Mouse (Mus musculus) liver, postnatal 0 days (tissue): ENCODE results near the gene Gys1.
A peak's percentile ranks its signal among the peaks of the same experiment; 100 is the strongest.

Experiments used
- CTCF ChIP-seq: sonication (generic); IDR thresholded peaks from 2 replicates; pipeline ENCODE4 v1.5.1; 2016; ENCODE audit warnings: antibody characterized with exemption, low read depth
- EP300 ChIP-seq: IDR thresholded peaks from 2 replicates; pipeline ENCODE4 v1.6.1; 2016; ENCODE audit warnings: antibody characterized with exemption, low read depth, mild to moderate bottlenecking

DNA sequence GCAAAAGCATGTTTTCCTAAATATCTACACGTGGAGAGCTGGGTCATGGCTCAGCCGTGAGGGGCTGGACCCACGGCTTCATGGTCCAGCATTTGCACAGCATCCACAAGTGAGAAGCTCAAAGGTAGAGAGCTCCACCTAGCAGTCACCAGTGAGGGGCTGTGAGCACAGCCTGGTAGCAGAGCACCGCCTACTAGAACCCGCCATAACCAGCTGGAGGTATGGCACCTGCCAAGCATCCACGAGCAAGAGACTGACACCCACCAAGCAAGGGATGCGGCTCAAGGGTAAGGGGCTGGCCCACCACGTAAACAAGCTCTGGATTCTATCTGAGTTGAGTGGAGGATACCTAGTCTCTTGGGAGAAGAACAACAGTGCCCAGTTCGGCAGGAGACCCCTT, 30.9 kb downstream of the Gys1 start:
- 0 out of 2 replicates have a peak, but pooled peaks have one; percentile 11 for TF ChIP-seq CTCF
- TF ChIP-seq EP300, result no peak
